Mouse (Mus musculus): ENCODE measurements around the gene Dmwd.

GRCm38 (mm10) chr7:19100290-19100689 is 24.3 kb downstream of the Dmwd start:
- TF ChIP-seq POLR2A (IDR thresholded peaks at IDR 0.05; ENCODE audit: extremely low read depth, insufficient read depth, low read length) (no peak), CTCF (IDR thresholded peaks at IDR 0.05; ENCODE audit: extremely low read depth, insufficient read depth, low read length) (no peak)

Measured in cortical plate, adult 2 months (tissue).